Mouse (Mus musculus): ENCODE measurements around the gene Myom3. TPM values are rescaled to one million over a fixed set of nuclear protein-coding genes. Genes with fewer than 3 reads are reported as not detected.

Gene Myom3
- polyA plus RNA-seq, 1 experiment from 2014 or later, result 3.0 TPM

DNA sequence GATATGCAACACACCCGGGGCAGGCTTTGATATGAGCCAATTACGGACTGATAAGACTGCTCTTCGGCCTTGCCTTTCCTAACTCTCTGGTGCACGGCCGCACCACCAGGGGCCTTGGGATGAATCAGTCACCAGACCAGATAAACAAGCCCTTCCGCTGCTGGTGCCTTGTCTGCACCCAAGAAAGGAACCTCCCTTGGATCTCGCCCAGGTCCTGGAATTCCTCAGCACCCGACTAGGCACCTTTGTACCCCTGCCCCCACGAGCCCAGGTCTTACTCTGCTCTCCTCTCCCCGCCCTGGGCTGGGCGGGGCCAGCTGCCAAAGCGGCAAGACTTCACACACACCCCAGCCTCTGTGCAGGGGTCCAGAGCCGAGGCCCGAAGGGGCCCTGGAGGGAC is 31.7 kb upstream of the Myom3 start, which contains the start of gene Il22ra1:
TSS of gene Il22ra1 (plus strand) at position 356 of the 400 bp plus-strand sequence.
- H3K4me2 ChIP-seq (replicated peaks; ENCODE audit: low read depth, low read length), result peak within 1 kb of the TSS; percentile 49
- WGBS, result 18% methylated on average over 14 of the region's 14 CpGs
- peak within 1 kb of the TSS; percentile 23; the same call in 1 of the 2 replicates for H3K4me3 ChIP-seq (ENCODE audit: low read depth, low read length)
- H3K36me3 ChIP-seq (ENCODE audit: insufficient read depth, low read length), result no peaks in the 10 kb centered on the region
- ATAC-seq, result peak; percentile 32
- no peak within 1 kb of the TSS for H3K9ac ChIP-seq (replicated peaks; ENCODE audit: low read depth)
- no peaks in the 10 kb centered on the region for H3K9me3 ChIP-seq (ENCODE audit: low read length)
- H3K27me3 ChIP-seq (replicated peaks; ENCODE audit: insufficient read depth, low read length), result no peaks in the 10 kb centered on the region
- TF ChIP-seq CTCF (IDR thresholded peaks at IDR 0.05) (no peak), EP300 (IDR thresholded peaks at IDR 0.05) (no peak)
- H3K27ac ChIP-seq (ENCODE audit: low read length), result no peak within 1 kb of the TSS
- DNase-seq (ENCODE audit: low spot score), result peak; percentile 22
- H3K4me1 ChIP-seq (ENCODE audit: insufficient read depth, low read depth, low read length), result no peaks in the 10 kb centered on the region

- TF ChIP-seq EP300 (IDR thresholded peaks at IDR 0.05) (no peak), CTCF (IDR thresholded peaks at IDR 0.05) (no peak)
- Histone ChIP-seq H3K27ac (ENCODE audit: low read length) (no peak overlapping the region), H3K36me3 (ENCODE audit: insufficient read depth, low read length) (no peaks in the 10 kb centered on the region), H3K4me1 (ENCODE audit: insufficient read depth, low read depth, low read length) (no peaks in the 10 kb centered on the region), H3K9me3 (ENCODE audit: low read length) (peaks cover 3% of the 10 kb centered on the region; the same call in 1 of the 2 replicates), H3K9ac (replicated peaks; ENCODE audit: low read depth) (no peak overlapping the region), H3K4me3 (ENCODE audit: low read depth, low read length) (no peak overlapping the region), H3K27me3 (replicated peaks; ENCODE audit: insufficient read depth, low read length) (no peaks in the 10 kb centered on the region), H3K4me2 (replicated peaks; ENCODE audit: low read depth, low read length) (no peak overlapping the region)
- ATAC-seq (no peak), DNase-seq (ENCODE audit: low spot score) (no peak)
- 82% methylated on average over 9 of the region's 9 CpGs for WGBS
Observed at GRCm38 (mm10) chr4:135730204-135730603, 29.3 kb upstream of the Myom3 start.

GRCm38 (mm10) chr4:135730951-135731350 is 28.6 kb upstream of the Myom3 start:
- Histone ChIP-seq H3K9me3 (ENCODE audit: low read length) (peaks cover 3% of the 10 kb centered on the region; the same call in 1 of the 2 replicates), H3K27ac (ENCODE audit: low read length) (no peak overlapping the region), H3K36me3 (ENCODE audit: insufficient read depth, low read length) (no peaks in the 10 kb centered on the region), H3K9ac (replicated peaks; ENCODE audit: low read depth) (no peak overlapping the region), H3K4me1 (ENCODE audit: insufficient read depth, low read depth, low read length) (no peaks in the 10 kb centered on the region), H3K4me3 (ENCODE audit: low read depth, low read length) (no peak overlapping the region), H3K27me3 (replicated peaks; ENCODE audit: insufficient read depth, low read length) (no peaks in the 10 kb centered on the region), H3K4me2 (replicated peaks; ENCODE audit: low read depth, low read length) (no peak overlapping the region)
- WGBS, result 58% methylated on average over 8 of the region's 8 CpGs
- ATAC-seq (no peak), DNase-seq (ENCODE audit: low spot score) (no peak)
- TF ChIP-seq EP300 (IDR thresholded peaks at IDR 0.05), result no peak
- no peak for TF ChIP-seq CTCF (IDR thresholded peaks at IDR 0.05)

GRCm38 (mm10) chr4:135733901-135734300 is 25.6 kb upstream of the Myom3 start:
- 93% methylated on average over 14 of the region's 14 CpGs for WGBS
- Histone ChIP-seq H3K9me3 (ENCODE audit: low read length) (peaks cover 3% of the 10 kb centered on the region; the same call in 1 of the 2 replicates), H3K36me3 (ENCODE audit: insufficient read depth, low read length) (no peaks in the 10 kb centered on the region), H3K27ac (ENCODE audit: low read length) (no peak overlapping the region), H3K4me3 (ENCODE audit: low read depth, low read length) (no peak overlapping the region), H3K9ac (replicated peaks; ENCODE audit: low read depth) (no peak overlapping the region), H3K4me2 (replicated peaks; ENCODE audit: low read depth, low read length) (no peak overlapping the region), H3K4me1 (ENCODE audit: insufficient read depth, low read depth, low read length) (no peaks in the 10 kb centered on the region), H3K27me3 (replicated peaks; ENCODE audit: insufficient read depth, low read length) (no peaks in the 10 kb centered on the region)
- DNase-seq (ENCODE audit: low spot score) (no peak), ATAC-seq (no peak)
- no peak for TF ChIP-seq EP300 (IDR thresholded peaks at IDR 0.05)
- no peak for TF ChIP-seq CTCF (IDR thresholded peaks at IDR 0.05)

DNA sequence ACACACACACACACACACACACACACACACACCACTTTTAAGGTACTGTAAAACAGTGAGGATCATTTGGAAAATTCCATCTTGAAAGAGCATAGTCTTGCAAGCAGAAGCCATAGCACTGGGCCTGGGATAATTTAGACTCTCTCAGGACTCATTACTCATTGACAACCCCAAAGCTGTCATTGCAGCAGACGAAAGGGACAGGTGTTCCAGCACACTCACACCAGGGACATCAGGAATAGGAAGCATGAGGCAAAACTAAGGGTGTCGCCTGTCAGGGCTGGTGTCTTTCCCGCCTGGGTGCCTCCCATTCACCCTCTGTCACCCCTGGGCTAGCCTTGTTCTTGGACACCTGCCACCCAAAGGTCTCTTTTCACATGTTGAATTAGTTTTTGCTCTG is 22.6 kb upstream of the Myom3 start:
- H3K27me3 ChIP-seq (replicated peaks; ENCODE audit: insufficient read depth, low read length), result no peaks in the 10 kb centered on the region
- no peak overlapping the region for H3K27ac ChIP-seq (ENCODE audit: low read length)
- no peaks in the 10 kb centered on the region for H3K4me1 ChIP-seq (ENCODE audit: insufficient read depth, low read depth, low read length)
- TF ChIP-seq CTCF (IDR thresholded peaks at IDR 0.05) (no peak), EP300 (IDR thresholded peaks at IDR 0.05) (no peak)
- no peak overlapping the region for H3K9ac ChIP-seq (replicated peaks; ENCODE audit: low read depth)
- DNase-seq (ENCODE audit: low spot score), result no peak
- no peak overlapping the region for H3K4me2 ChIP-seq (replicated peaks; ENCODE audit: low read depth, low read length)
- peaks cover 3% of the 10 kb centered on the region; the same call in 1 of the 2 replicates for H3K9me3 ChIP-seq (ENCODE audit: low read length)
- no peak for ATAC-seq
- no peak overlapping the region for H3K4me3 ChIP-seq (ENCODE audit: low read depth, low read length)
- 74% methylated on average over 3 of the region's 3 CpGs for WGBS
- H3K36me3 ChIP-seq (ENCODE audit: insufficient read depth, low read length), result no peaks in the 10 kb centered on the region

DNA sequence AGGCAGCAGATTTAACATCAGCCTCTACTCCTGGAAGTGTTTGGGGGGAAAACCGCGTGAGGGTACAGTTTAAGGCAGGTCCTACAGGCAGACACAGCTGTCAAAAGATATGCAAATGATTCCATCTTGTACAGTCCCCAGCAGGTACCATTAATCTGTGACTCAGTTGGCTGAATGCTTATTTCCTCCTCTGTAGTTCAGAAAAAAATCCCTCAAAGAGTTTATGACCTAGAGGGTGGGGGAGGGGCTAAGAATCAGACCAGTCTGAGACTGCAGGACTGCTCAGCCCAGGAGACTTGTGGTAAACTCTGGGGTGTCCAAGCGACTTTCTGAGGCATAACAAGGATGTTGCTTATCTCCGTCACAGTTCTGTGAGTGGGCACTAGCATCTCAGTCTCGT is 21.3 kb upstream of the Myom3 start:
- no peaks in the 10 kb centered on the region for H3K4me1 ChIP-seq (ENCODE audit: insufficient read depth, low read depth, low read length)
- no peaks in the 10 kb centered on the region for H3K36me3 ChIP-seq (ENCODE audit: insufficient read depth, low read length)
- H3K9me3 ChIP-seq (ENCODE audit: low read length), result peaks cover 3% of the 10 kb centered on the region; the same call in 1 of the 2 replicates
- TF ChIP-seq CTCF (IDR thresholded peaks at IDR 0.05) (no peak), EP300 (IDR thresholded peaks at IDR 0.05) (no peak)
- no peaks in the 10 kb centered on the region for H3K27me3 ChIP-seq (replicated peaks; ENCODE audit: insufficient read depth, low read length)
- no peak overlapping the region for H3K9ac ChIP-seq (replicated peaks; ENCODE audit: low read depth)
- WGBS, result 38% methylated on average over 5 of the region's 5 CpGs
- no peak overlapping the region for H3K4me3 ChIP-seq (ENCODE audit: low read depth, low read length)
- H3K4me2 ChIP-seq (replicated peaks; ENCODE audit: low read depth, low read length), result no peak overlapping the region
- H3K27ac ChIP-seq (ENCODE audit: low read length), result no peak overlapping the region
- no peak for DNase-seq (ENCODE audit: low spot score)
- ATAC-seq, result no peak

GRCm38 (mm10) chr4:135739148-135739547 is 20.4 kb upstream of the Myom3 start:
- Histone ChIP-seq H3K9me3 (ENCODE audit: low read length) (peaks cover 3% of the 10 kb centered on the region; the same call in 1 of the 2 replicates), H3K4me2 (replicated peaks; ENCODE audit: low read depth, low read length) (no peak overlapping the region), H3K4me1 (ENCODE audit: insufficient read depth, low read depth, low read length) (no peaks in the 10 kb centered on the region), H3K9ac (replicated peaks; ENCODE audit: low read depth) (no peak overlapping the region), H3K27ac (ENCODE audit: low read length) (no peak overlapping the region), H3K4me3 (ENCODE audit: low read depth, low read length) (no peak overlapping the region), H3K36me3 (ENCODE audit: insufficient read depth, low read length) (no peaks in the 10 kb centered on the region), H3K27me3 (replicated peaks; ENCODE audit: insufficient read depth, low read length) (no peaks in the 10 kb centered on the region)
- WGBS, result 58% methylated on average over 7 of the region's 7 CpGs
- TF ChIP-seq EP300 (IDR thresholded peaks at IDR 0.05), result no peak
- no peak for TF ChIP-seq CTCF (IDR thresholded peaks at IDR 0.05)
- no peak for DNase-seq (ENCODE audit: low spot score)
- no peak for ATAC-seq

Measured in lung, postnatal 0 days (tissue).